Mouse (Mus musculus): Measurements from ENCODE around the gene Atp5f1.
A peak's percentile ranks its signal among the peaks of the same experiment; 100 is the strongest.
"Not testable (repeated sequence)": the region's sequence is repeated elsewhere in the genome, so short reads cannot be mapped to it uniquely, and the experiment has no call there.

Gene Atp5f1

DNA sequence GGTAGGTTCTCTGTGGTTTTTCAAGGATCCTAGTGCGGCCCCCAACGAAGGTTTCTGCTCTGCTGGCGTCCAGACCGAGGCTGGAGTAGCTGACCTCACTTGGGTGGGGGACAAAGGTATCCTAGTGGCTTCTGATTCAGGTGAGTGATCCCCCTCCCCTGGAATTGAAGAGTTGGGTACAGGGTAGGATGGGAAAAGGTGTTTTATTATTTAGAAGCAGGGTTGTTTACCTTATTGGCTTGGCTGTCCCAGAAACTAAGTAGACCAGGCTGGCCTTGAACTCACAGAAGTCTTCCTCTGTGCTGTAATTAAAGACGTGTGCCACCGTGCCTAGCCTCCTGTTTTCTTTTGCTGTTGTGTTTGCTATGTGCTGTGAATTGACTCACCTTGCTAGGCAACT is at the start of gene Atp5f1:
TSS of gene Atp5f1 (minus strand) at position 101 of the 400 bp plus-strand sequence.
- no peak for DNase-seq (ENCODE audit: low spot score)

DNA sequence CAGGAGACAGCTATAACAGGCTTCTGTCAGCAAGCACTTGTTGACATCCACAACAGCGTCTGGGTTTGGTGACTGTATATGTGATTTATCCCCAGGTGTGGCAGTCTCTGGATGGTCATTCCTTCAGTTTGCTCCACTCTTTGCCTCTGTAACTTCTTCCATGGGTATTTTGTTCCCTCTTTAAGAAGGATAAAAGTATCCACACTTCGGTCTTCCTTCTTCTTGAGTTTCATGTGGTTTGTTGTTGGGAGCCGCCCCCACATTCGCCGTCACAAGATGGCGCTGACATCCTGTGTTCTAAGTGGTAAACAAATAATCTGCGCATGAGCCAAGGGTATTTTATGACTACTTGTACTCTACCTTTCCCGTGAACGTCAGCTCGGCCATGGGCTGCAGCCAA is 43.5 kb upstream of the Atp5f1 start:
- not testable (repeated sequence) for DNase-seq (ENCODE audit: low spot score)

DNA sequence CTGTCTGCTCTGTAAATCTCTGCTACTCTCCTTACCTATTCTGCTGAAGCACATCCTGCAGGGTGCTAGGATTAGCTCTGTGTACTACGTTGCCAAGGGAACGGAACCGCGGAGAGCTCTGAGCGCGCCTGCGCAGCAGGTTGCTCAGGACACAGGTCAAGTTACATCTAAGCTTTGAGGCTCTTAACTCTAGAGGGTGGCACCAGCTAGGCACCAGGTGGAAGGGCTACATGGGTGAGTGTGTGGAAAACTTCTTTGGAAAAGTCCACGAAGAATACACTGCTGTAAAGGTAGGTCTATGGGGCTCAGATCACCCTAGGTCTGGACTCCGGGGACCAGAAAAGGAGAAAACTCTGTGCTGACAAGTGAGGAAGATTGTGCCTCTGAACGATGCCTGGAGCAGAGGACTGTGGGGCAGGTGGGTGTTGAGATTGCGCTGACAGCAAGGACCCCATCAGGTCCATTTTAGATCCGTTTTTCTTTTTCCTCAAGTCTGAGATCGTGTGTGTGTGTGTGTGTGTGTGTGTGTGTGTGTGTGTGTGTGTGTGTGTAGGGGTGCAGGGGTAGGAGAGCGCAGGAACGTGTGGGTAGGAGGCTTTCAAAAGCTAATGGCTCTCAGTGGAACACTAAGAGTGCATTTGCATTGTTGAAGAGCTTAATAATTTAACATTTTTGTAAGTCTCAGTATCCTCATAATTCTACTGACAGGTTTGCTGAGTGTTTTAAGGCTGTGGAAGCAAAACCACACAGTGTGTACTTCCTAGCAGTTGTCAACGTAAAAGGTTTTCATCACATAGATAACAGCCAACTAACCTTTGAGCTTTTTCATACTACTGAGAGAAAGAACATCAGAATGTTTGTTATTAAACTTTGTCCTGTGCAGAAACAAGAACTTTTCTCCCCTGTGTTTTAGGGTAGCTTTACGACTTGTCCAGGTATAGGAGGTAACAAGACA is 41.8 kb upstream of the Atp5f1 start:
- no peak for DNase-seq (ENCODE audit: low spot score)

DNA sequence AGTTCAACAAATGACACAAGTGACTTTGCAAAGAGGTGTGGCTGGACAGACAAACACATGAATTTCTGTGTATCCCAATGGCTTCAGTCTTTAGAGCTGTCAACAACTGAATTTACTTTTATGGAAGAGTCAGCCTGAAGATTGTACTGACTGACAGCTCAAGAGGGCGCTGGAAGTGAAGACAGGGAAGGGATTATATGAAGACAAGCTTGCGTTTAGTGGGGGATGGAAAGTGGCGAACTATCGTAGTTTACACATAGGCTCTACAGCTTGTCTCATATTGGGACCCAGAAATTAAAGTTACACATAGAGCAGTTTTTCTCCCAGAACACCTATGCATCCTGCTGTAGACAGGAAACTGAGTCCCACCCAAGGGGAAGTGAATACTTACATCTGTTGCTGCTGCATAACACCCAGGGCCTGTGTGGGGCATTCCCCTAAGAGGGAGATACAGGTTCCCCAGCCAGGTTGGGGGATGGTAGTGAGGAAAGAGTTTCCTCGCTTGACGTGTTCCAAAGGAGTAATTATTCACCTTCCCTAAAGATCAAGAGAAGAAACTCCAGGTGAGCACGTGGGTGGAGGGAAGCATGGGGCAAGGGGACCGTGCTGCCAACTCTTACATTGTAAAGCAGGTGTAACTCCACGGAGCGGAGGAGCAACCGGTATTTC is 40.9 kb upstream of the Atp5f1 start:
- no peak for DNase-seq (ENCODE audit: low spot score)

DNA sequence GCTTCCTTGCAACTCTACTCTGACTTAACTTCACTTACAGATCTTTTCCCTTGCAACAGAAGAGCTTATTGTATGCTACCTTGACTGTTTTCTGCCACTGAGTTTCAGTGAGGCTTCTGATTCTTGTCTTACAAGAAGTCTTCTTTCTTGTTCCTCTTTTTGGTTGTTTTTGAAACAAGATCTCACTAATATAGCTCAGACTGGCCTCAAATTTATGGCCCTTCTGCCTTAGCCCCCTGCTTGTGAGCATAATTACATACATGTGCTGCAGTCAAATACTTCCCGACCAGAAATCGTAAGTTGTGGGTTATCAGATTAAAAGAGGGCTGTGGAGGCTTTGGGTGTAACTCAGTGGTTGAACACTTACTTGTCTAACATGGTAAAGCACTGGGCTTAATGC is 34.8 kb upstream of the Atp5f1 start:
- no peak for DNase-seq (ENCODE audit: low spot score)

DNA sequence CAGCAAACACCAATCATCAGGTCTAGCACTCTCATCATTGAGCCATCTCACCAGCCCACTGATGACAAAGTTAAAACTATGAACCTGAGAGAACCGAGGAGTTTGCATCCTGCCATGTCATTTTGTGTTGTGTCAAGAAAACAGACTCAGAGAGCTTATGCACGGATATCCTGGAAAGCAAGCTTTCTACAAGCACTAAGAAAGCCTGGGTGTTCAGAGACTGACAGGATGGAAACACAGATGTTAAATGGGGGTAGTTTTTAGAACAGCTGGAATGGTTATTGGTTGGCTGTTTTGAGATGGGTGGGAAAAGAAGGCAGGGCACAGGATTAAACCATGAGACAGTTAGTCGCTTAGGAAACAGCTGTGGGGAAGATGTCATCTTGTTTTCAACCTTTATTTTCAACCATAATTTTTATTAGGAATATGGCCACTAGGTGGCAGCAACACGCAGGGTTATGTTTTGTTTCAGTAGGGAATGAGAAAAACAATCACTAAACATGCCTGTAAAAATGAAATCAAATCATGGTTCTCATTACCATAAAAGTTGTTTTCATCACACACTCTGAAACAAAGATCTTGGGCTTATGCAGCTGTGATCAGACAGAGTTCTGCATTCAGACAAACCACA is 31.9 kb upstream of the Atp5f1 start:
- peak; percentile 51 for DNase-seq (ENCODE audit: low spot score)

DNA sequence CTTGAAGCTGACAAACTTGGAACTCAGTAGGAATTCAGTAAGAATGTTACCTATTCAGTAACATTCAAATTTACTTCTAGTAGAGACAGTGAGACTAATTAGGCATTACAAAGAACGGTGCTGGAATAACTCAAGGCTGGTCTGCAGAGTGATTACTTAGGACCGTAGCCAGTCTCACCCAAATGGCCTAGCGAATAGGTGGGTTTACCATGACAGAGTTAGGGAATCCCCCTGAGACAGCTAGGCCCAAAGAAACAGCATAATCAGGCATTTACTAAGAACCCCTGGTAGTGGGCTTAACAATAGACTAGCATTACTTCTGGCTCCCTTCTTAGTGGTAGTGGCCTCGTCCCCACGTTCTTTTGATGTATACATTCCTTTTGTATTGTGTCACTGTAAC is 29.7 kb upstream of the Atp5f1 start:
- not testable (repeated sequence) for DNase-seq (ENCODE audit: low spot score)

DNA sequence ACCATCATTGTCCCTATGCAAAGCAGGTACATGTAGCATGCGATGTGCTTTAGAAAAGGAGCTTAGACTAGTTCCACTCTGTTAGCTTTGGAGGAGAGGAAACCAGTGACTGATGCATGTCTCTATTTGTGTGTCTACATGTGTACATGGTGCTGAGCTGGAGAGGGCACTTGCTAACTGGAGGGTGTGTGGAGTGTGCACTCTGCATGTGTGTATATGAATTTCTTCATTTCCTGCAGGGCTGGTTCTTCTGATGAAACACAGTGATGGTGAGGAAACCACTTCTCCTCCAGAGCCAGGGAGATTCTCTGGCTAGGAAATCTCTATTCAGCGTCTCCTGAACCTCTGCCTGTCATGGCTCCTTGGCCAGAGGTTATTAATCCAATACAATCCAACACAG is 14.3 kb upstream of the Atp5f1 start:
- DNase-seq (ENCODE audit: low spot score): no peak

DNA sequence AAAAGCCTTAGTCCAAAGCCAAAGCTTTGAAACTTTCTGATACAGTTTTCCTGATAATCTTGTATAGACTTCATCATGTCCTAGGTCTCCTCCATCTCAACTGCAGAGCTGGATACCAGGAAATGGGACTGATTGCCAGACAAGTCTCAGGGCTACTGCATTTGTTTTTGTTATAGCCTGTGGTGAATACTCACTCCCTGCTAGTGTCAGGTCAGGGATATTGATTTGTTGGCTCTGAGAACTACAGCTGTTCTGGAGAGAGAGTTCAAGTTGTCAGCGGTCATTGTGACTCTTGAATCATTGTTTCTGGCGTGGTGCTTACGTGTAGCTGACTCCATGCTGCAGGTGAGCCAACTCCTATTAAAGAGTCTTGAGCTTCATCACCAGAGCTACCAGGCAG is 13.5 kb upstream of the Atp5f1 start, which contains the start of gene Ovgp1:
TSS of gene Ovgp1 (plus strand) at position 301 of the 400 bp plus-strand sequence.
- no peak for DNase-seq (ENCODE audit: low spot score)

DNA sequence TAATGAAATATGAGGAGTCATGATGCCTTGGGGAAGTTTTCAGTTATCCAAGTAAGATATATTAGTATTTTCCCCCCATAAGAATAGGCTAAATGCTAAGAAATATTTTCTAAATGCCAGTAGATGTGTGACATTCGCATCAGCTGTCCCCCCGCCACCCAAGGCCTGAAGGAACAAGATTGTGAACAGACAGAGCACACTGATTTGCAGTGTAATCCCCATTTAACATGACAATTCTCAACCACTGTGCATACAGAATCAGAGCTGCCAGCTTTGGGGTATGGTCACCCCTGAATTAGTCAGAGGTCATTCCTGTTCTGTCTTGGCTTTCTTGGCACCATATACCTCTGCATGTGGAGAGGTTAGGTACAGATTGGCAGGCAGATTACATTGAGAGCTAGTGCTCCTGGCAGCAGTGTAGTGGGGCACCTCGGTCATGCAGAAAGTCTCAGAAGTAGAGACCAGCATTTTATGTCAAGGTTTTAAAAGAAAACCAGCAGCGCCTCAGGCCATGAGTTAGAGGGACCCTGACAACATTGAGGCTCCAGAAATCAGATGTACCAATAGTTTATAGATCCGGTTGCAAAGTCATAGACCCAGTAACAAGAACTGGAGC is 12.0 kb upstream of the Atp5f1 start:
- no peak for DNase-seq (ENCODE audit: low spot score)

DNA sequence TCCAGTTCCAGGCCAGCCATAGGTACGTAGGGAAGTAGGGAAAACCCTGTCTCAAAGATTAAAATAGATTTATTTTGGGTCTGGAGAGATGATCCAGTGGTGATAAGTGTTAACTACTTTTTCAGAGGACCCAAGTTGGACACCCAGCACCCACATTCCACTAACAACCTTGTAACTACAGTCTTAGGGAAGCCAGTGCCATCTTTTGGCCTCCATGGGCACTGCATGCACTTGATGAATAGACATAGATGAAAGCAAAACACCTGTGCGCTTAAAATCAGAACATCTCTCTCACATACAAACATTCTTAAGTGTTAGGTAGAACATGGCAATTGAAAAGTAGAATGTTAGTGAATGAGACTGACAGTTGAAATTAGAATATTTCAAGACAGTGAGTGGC is 801 bp upstream of the Atp5f1 start:
- DNase-seq (ENCODE audit: low spot score): no peak

DNA sequence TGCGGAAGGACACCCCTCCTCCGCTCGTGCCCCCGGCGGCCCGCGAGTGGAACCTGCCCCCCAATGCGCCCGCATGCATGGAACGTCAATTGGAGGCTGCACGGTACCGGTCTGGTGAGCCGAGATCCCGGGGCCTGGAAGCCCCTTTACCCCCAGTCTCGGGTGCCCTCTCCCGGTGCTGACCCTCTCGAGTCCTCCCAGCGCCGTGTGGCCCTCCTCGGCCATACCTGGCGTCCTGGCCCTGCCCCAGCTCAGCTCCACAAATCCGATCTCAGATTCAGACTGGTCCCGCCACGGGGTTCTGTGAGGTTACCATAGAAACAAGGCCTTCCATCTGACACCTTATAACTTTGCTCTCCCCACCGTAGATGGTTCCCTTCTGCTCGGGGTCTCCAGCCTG is 314 bp downstream of the Atp5f1 start:
- no peak for DNase-seq (ENCODE audit: low spot score)

DNA sequence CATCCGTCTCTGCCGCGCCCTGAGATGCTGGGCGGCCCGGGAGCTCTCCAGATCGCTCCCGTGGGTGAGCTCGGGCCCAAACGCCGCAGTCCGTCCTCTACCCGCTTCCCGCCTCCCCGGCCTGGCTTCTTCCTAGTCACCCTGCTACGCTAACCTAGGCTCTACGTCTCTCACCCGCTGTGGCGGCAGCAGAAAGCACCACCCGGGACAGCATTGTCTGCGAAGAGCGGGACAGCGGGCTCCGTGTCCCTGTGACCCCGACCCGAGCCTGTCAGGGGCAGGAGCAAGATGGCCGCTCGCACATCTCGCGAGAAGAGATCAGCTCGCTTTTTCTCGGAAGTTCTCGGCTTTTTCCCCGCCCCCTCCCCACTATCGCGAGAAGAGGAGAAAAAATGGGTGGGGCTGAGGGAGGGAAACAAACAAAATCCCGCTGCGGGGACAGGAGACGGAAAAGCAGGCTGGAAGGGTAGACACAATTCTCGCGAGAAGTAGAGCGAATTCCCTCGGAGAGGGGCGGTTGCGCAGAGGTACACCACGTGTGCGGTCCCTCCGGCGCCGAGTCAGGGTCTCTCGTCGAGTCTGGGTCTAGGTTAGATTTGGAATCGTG is 822 bp downstream of the Atp5f1 start, which contains the start of gene Wdr77:
TSS of gene Wdr77 (plus strand) at position 396 of the 607 bp plus-strand sequence.
- peak; percentile 90 for DNase-seq (ENCODE audit: low spot score)

DNA sequence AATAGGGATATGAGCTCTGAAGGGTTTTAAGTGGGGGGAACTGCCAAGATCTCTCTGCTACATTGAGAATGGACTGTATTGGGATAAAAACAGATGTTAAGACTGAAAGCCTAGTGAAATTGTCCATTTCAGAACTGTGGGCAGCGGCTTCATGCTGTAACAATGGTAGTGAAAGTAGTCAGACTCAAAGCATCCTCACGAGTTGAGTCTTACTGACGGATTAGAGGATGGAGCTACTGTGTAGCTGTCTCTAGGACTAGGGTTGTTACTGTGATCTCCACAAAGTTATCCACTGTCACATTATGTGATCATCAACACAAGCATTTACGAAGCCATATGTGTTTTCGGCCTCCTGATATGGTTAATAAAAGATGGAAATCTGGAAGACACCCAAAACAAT is 1.7 kb downstream of the Atp5f1 start:
- DNase-seq (ENCODE audit: low spot score): no peak

DNA sequence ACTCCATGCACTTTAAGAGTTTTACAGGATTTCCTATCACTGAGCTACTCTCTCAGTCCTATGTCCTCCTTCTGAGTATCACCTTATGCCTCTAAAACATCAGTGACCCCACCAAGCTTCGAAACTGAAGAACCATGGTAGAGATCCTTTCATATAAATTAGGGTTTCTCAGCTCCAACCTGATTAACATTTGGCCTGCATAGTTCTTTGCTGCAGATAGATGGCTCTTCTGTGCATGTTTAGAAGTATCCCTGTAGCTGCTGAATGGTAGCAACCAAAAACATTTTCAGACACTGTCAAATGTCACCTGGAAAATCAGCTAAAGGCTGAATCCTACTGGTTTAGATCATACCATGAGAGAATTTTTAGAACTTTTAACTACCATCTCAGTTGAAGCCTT is 2.7 kb downstream of the Atp5f1 start:
- no peak for DNase-seq (ENCODE audit: low spot score)

DNA sequence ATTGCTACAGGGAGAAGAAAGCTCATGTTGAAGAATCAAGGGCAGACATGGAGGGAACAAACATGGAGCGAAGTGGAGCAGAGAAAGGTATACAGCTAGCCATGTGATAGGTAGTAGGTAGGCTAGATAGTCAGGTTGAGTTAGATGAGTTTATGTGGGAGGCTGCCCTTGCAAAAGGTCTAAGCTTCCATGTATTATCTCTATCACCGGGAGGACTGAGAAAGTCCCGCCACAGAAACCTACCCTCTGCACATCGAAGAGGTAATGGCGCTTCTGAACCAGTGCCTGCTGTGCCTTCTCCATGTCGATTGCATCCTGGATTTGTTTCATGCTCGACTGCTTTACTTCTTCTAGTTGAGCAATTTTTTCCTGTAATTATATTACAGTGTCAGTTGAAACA is 8.6 kb downstream of the Atp5f1 start:
- no peak for DNase-seq (ENCODE audit: low spot score)

DNA sequence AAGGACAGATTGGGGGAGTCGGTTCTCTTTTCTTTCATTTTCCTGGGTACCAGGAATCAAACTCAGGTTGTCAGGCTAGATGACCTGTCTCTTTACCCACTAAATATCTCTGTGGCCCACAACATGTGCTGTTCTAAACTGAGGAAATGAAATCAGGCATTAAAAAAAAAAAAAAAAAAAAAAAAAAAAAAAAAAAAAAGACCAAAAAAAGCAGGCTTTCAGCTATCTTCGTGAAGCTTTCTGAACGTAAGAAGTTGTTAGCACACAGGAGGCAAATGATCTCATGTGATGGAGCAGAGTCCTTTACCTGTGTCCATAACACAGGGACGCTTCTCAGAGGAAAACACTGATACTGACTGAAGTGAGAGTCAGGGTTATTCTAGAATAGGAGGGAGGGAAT is 23.8 kb downstream of the Atp5f1 start:
- DNase-seq (ENCODE audit: low spot score): no peak

DNA sequence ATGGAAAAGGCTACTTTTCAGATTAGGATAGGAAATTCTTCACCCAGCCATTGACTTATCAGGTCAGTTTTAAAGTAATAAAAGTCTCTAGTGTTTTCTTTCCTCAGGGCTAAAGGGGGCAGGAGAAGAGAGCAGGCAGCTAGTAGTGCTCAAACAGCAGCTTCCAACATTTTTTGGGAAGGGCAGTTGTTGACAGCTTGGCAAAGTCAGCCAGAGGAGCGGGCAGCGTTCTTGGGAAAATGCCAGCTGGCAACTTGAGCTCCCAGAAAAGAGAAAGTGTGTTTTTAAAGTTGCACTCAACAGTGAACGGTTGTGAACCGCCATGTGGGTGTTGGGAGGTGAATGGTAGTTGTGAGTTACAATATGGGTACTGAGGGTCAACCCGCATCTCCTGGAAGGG is 24.9 kb downstream of the Atp5f1 start:
- peak; percentile 43 for DNase-seq (ENCODE audit: low spot score)

DNA sequence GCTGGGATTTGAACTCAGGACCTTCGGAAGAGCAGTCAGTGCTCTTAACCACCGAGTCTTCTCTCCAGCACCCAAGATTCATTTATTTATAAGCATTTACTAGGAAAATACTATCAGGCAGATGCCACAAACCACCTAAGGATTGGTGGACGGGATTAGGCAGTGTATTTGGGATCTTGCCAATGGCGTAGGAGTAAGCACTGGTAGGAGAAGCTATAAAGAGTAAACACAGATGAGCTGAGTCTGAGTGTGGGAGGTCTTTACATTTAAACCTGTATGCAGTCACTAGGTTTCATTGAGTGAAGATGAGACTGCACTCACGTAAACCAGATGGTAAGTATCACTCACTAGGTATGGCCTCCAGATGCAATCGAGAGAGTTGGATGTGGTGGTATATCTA is 26.0 kb downstream of the Atp5f1 start:
- no peak for DNase-seq (ENCODE audit: low spot score)

DNA sequence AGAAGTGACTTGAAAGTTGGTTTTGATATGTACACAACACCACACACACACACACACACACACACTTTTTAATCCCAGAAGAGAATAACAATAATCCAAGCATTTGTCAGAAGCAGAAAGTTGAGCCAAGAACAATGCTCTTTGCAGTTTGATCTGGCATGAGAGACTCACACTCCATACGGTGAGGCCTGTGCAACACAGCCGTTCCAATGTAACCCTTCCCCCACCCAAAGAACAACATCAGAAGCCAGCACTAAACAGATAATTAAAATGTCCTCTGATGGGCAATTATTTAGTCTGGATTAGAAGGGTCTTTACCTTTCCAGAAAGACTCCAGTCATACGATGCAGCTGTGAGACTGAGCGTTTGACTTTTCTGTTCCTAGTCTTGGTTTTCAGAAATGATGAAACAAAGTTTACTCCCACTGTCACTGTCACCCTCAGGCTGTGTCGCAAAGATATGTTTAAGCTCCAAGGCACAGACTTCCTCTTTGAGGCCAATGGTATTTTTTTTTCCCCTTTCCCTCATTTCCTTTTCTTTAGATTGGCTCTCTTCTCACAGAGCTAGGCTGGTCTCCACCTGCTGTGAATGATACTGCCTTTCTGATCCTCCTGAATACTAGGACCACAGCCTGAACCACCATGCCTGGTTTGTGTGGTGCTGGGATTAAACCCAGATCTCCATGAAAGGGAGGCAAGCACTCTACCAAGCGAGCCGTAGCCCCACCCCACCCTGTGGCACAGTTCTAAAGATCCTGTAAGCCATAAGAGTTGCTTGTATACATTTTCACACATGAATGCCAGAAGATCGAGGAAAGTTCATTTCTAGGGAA is 27.4 kb downstream of the Atp5f1 start, which contains the start of gene I830077J02Rik:
TSS of gene I830077J02Rik (minus strand) at position 425 of the 832 bp plus-strand sequence.
- DNase-seq (ENCODE audit: low spot score): no peak

DNA sequence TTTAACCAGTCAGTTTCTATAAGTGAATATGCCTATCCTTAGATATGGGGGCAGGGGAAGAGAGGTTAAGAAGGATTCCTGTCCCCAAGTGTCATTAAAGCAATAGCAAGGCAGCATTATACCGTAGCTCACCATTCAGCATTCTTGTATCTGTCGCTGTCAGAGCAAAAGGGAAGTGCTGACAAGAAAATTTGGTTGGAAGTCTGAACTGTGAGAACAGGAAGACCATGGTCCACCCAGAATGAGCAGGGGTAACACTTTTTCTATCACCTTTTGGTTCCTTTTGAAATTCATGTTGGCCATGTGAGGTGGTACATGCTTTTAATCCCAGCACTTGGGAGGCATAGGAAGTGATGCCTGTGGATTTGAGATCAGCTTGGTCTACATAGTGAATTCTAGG is 28.8 kb downstream of the Atp5f1 start:
- no peak for DNase-seq (ENCODE audit: low spot score)
